Mouse (Mus musculus): ENCODE measurements around the gene Sfmbt2.
A peak's percentile ranks its signal among the peaks of the same experiment; 100 is the strongest.

Gene Sfmbt2

GRCm38 (mm10) chr2:10569392-10569791, 199.1 kb downstream of the Sfmbt2 start:
- DNase-seq, result peak; percentile 13

GRCm38 (mm10) chr2:10572311-10572710, 202.0 kb downstream of the Sfmbt2 start:
- no peak for DNase-seq

- DNase-seq, result no peak
Observed at GRCm38 (mm10) chr2:10575962-10576740, 205.8 kb downstream of the Sfmbt2 start.

- no peak for DNase-seq
Observed at GRCm38 (mm10) chr2:10582673-10583072, 212.4 kb downstream of the Sfmbt2 start.

GRCm38 (mm10) chr2:10583103-10583502, 212.8 kb downstream of the Sfmbt2 start:
- no peak for DNase-seq

- DNase-seq, result no peak
Observed at GRCm38 (mm10) chr2:10591310-10591709, 221.0 kb downstream of the Sfmbt2 start.

- no peak for DNase-seq
Observed at GRCm38 (mm10) chr2:10615500-10615899, 245.2 kb downstream of the Sfmbt2 start.

Measured in embryo, embryonic 11 days (tissue).